Mouse (Mus musculus): ENCODE results near the gene Tgfbr1.

Gene Tgfbr1

GRCm38 (mm10) chr4:47419268-47419973 is 66.4 kb downstream of the Tgfbr1 start:
- DNase-seq (ENCODE audit: low read depth in 1 of 2, low spot score in 2 of 2), result no peak

GRCm38 (mm10) chr4:47420191-47420590 is 67.2 kb downstream of the Tgfbr1 start:
- DNase-seq (ENCODE audit: low read depth in 1 of 2, low spot score in 2 of 2), result no peak

GRCm38 (mm10) chr4:47422194-47422593 is 69.2 kb downstream of the Tgfbr1 start:
- DNase-seq (ENCODE audit: low read depth in 1 of 2, low spot score in 2 of 2), result no peak

- no peak for DNase-seq (ENCODE audit: low read depth in 1 of 2, low spot score in 2 of 2)
These were observed 69.9 kb downstream of the Tgfbr1 start for GRCm38 (mm10) chr4:47422946-47423345.

- no peak for DNase-seq (ENCODE audit: low read depth in 1 of 2, low spot score in 2 of 2)
These were observed 71.4 kb downstream of the Tgfbr1 start for GRCm38 (mm10) chr4:47424376-47424775.

GRCm38 (mm10) chr4:47425247-47425830 is 72.3 kb downstream of the Tgfbr1 start:
- DNase-seq (ENCODE audit: low read depth in 1 of 2, low spot score in 2 of 2), result no peak

GRCm38 (mm10) chr4:47427606-47428005 is 74.6 kb downstream of the Tgfbr1 start:
- DNase-seq (ENCODE audit: low read depth in 1 of 2, low spot score in 2 of 2), result no peak

- DNase-seq (ENCODE audit: low read depth in 1 of 2, low spot score in 2 of 2), result no peak
These were observed 77.5 kb downstream of the Tgfbr1 start for GRCm38 (mm10) chr4:47430557-47430956.

- DNase-seq (ENCODE audit: low read depth in 1 of 2, low spot score in 2 of 2), result no peak
These were observed 78.1 kb downstream of the Tgfbr1 start for GRCm38 (mm10) chr4:47431081-47431480.

GRCm38 (mm10) chr4:47432766-47433165 is 79.7 kb downstream of the Tgfbr1 start:
- no peak for DNase-seq (ENCODE audit: low read depth in 1 of 2, low spot score in 2 of 2)

- no peak for DNase-seq (ENCODE audit: low read depth in 1 of 2, low spot score in 2 of 2)
These were observed 82.1 kb downstream of the Tgfbr1 start for GRCm38 (mm10) chr4:47435131-47435530.

- no peak for DNase-seq (ENCODE audit: low read depth in 1 of 2, low spot score in 2 of 2)
These were observed 82.7 kb downstream of the Tgfbr1 start for GRCm38 (mm10) chr4:47435566-47436360.

GRCm38 (mm10) chr4:47437365-47438340 is 84.6 kb downstream of the Tgfbr1 start:
- peak in 1 of 2 experiments; percentile 29 for DNase-seq (ENCODE audit: low read depth in 1 of 2, low spot score in 2 of 2)

GRCm38 (mm10) chr4:47438956-47439355 is 85.9 kb downstream of the Tgfbr1 start:
- no peak for DNase-seq (ENCODE audit: low read depth in 1 of 2, low spot score in 2 of 2)

- no peak for DNase-seq (ENCODE audit: low read depth in 1 of 2, low spot score in 2 of 2)
These were observed 87.9 kb downstream of the Tgfbr1 start for GRCm38 (mm10) chr4:47440951-47441350.

- DNase-seq (ENCODE audit: low read depth in 1 of 2, low spot score in 2 of 2), result no peak
These were observed 95.5 kb downstream of the Tgfbr1 start for GRCm38 (mm10) chr4:47448526-47448925.

GRCm38 (mm10) chr4:47449116-47449515 is 96.1 kb downstream of the Tgfbr1 start:
- no peak for DNase-seq (ENCODE audit: low read depth in 1 of 2, low spot score in 2 of 2)

GRCm38 (mm10) chr4:47449586-47450522 is 96.8 kb downstream of the Tgfbr1 start:
- no peak for DNase-seq (ENCODE audit: low read depth in 1 of 2, low spot score in 2 of 2)
